Mouse (Mus musculus): ENCODE results near the gene Abca12.

DNA sequence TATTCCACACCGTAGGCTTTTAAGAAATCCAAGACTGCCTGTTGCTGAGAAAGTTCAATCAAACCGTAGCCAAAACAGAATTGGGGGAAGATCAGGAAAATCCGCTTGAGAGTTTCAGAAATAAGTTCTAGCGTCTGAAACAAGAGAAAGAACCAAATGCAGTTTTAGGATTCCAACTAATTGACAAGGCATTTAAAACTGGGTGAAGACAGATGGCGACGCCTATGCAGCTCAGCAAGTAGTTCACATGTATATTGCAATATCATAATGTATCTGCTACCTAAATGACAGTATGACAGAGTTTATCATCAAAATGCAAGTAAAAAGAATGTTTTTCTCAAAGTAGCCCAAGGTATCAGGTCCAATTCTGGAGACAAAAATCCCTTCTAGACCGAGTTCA lies 151.2 kb downstream of the Abca12 start:
- no peak for TF ChIP-seq CTCF (IDR thresholded peaks at IDR 0.05; ENCODE audit: low read depth)
- no peak for TF ChIP-seq EP300 (optimal IDR thresholded peaks at IDR 0.05)
